Mouse (Mus musculus) small intestine, adult 2 months (tissue): ENCODE measurements at regions not wholly inside any gene's neighbourhood (a gene's known extent, or its start where the extent isn't known, plus 50 kb on each side); places are given as distances from the start of the nearest gene placed in this dataset.

Source experiments
- H3K27ac ChIP-seq: fragments of 200-500 bp; 2 replicates; pipeline ENCODE4 v1.5.1; 2012; ENCODE audit warnings: low read depth, low read length, control low read depth, inconsistent platforms; ENCODE audit not compliant: insufficient read depth
- H3K27me3 ChIP-seq: fragments of 200-500 bp; 2 replicates; pipeline ENCODE4 v1.6.1; 2012; ENCODE audit warnings: mild to moderate bottlenecking, moderate library complexity, low read length, inconsistent platforms; ENCODE audit not compliant: control insufficient read depth, insufficient read depth
- H3K36me3 ChIP-seq: fragments of 200-500 bp; 2 replicates; pipeline ENCODE4 v1.6.1; 2012; ENCODE audit warnings: mild to moderate bottlenecking, low read length, control low read depth, inconsistent platforms; ENCODE audit not compliant: control insufficient read depth, insufficient read depth
- H3K4me1 ChIP-seq: fragments of 200-500 bp; 2 replicates; pipeline ENCODE4 v1.6.1; 2012; ENCODE audit warnings: low read length, inconsistent platforms, mixed read lengths; ENCODE audit not compliant: control insufficient read depth, insufficient read depth, insufficient read length
- H3K4me3 ChIP-seq: fragments of 200-500 bp; 2 replicates; pipeline ENCODE4 v1.5.1; 2012; ENCODE audit warnings: low read depth, mild to moderate bottlenecking, control low read depth, inconsistent platforms, low read length, moderate library complexity
- CTCF ChIP-seq: fragments of 200-500 bp; IDR thresholded peaks from 2 replicates; pipeline ENCODE4 v1.5.1; 2012; ENCODE audit warnings: low read depth, mild to moderate bottlenecking, control low read depth, inconsistent platforms, low read length, moderate library complexity, mixed read lengths; ENCODE audit not compliant: insufficient replicate concordance, insufficient read length; ENCODE audit errors: extremely low read depth
- POLR2A ChIP-seq: fragments of 200-500 bp; IDR thresholded peaks from 2 replicates; pipeline ENCODE4 v1.6.1; 2012; ENCODE audit warnings: low read depth, mild to moderate bottlenecking, control low read depth, inconsistent platforms, low read length, moderate library complexity
- WGBS: fragments of 180-500 bp; shearing (Covaris S2); methylation state at CpG from one replicate; pipeline ENCODE4 v1.1.7; 2018; 5-methylcytosine and 5-hydroxymethylcytosine counted together

DNA sequence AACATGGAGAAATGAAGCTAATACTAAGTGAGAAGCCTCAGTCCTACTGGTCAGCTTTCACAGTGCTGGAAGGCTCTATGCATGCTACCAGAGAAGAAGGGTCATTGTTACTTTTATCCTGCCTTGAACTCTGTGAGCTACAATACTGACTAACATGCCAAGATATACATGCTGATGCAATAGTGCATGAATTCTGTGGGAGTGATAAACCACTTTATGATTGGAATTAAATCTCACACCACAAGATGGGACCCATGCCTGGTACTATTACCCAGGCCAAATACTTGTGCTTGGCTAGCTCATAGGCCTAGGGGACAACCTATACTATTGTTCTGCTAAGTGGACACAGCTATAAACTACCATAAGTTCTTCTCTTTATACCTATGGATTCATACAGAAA lies 251.5 kb downstream of the Bcl2 start:
- H3K27me3 ChIP-seq = no peaks in the 10 kb centered on the region
- TF ChIP-seq CTCF (no peak), POLR2A (no peak)
- no peaks in the 10 kb centered on the region for H3K36me3 ChIP-seq
- H3K4me3 ChIP-seq = no peak overlapping the region
- no peaks in the 10 kb centered on the region; the same call in 1 of the 2 replicates for H3K4me1 ChIP-seq
- H3K27ac ChIP-seq = no peak overlapping the region

DNA sequence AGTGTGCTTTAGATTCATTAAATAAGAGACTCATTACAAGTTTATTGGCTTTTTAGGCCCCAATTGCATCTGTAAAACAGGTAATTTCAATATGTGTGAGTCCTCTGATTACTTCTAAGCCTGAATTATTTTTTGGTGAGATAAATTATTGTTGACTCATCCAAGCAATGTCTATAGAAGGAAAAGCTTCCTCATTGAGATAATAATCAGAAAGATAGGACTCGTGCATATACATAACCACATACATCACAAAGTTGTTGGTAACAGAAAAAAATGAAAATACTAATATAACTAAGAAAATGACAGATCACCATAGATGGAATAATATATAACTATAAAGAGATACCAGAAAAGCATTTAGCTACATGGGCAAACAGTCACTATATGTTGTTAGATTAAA lies 252.0 kb downstream of the Bcl2 start:
- no peak overlapping the region for H3K27ac ChIP-seq
- no peaks in the 10 kb centered on the region; the same call in 1 of the 2 replicates for H3K4me1 ChIP-seq
- no peaks in the 10 kb centered on the region for H3K36me3 ChIP-seq
- WGBS = 57% methylated on average over 1 of the region's 1 CpGs
- no peaks in the 10 kb centered on the region for H3K27me3 ChIP-seq
- TF ChIP-seq POLR2A (no peak), CTCF (no peak)
- no peak overlapping the region for H3K4me3 ChIP-seq

DNA sequence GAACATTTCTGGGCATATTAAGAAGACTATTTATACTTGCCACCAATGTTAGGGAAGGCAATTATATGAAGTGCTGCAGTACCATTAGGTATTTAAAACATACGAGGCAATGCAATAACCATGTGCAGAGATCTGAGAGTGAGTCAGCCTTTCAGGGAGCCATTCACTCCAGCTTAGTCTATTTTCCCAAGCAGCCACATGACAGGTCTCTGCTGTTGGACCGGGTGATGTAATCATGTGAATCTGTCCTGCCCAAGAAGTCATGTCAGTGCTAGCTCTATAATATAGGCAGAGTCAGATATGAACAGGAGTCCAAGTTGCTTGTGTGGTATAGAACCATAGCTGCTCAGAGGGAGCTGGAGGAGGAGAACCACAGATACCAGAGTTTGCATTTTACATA lies 253.1 kb downstream of the Bcl2 start:
- Histone ChIP-seq H3K4me3 (no peak overlapping the region), H3K27me3 (no peaks in the 10 kb centered on the region)
- WGBS = 63% methylated on average over 2 of the region's 2 CpGs

DNA sequence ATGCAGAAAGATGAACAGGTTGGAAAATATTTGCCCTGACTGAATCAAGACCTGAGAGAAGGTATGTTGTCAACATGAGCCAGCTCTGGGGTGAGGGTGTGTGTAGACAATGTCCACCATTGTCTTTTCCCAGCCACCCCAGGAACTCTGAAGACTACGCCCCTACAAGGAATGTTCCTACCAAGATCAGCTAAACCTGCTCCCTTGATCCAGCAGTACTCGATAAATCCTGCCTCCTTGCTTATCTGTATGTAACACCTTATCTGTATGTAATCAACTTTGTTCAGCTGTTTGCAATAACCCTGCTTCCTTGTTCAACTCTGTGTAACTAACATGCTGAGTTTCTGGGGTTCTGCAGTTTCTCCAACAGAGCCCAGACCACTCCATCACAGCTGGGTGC lies 264.3 kb downstream of the Bcl2 start:
- Histone ChIP-seq H3K36me3 (no peaks in the 10 kb centered on the region), H3K4me3 (no peak overlapping the region), H3K4me1 (peaks cover 6% of the 10 kb centered on the region), H3K27me3 (no peaks in the 10 kb centered on the region), H3K27ac (no peak overlapping the region)
- 19% methylated on average over 2 of the region's 2 CpGs for WGBS
- TF ChIP-seq POLR2A = no peak
- no peak for TF ChIP-seq CTCF

More for the DNA sequence above, 253.1 kb downstream of the Bcl2 start:
- H3K4me1 ChIP-seq = no peaks in the 10 kb centered on the region; the same call in 1 of the 2 replicates
- TF ChIP-seq POLR2A = no peak
- TF ChIP-seq CTCF = no peak
- no peaks in the 10 kb centered on the region for H3K36me3 ChIP-seq
- no peak overlapping the region for H3K27ac ChIP-seq
